Mouse (Mus musculus): Measurements from ENCODE around the gene Sh2d2a. TPM values are rescaled to one million over a fixed set of nuclear protein-coding genes. Genes with fewer than 3 reads are reported as not detected.
A peak's percentile ranks its signal among the peaks of the same experiment; 100 is the strongest.

Sh2d2a gene
- polyA plus RNA-seq, 1 experiment: 2.4 TPM

- WGBS: 64% methylated on average over 5 of the region's 5 CpGs
- no peaks in the 10 kb centered on the region for H3K27me3 ChIP-seq (replicated peaks; ENCODE audit: control insufficient read depth, insufficient read depth, low read length)
Observed at GRCm38 (mm10) chr3:87833482-87833881, 13.1 kb upstream of the Sh2d2a start.

GRCm38 (mm10) chr3:87838622-87839021 is 7.9 kb upstream of the Sh2d2a start:
- Histone ChIP-seq H3K4me3 (ENCODE audit: insufficient read depth, low read depth, low read length) (no peak overlapping the region), H3K27ac (ENCODE audit: insufficient read depth, low read depth, low read length) (no peak overlapping the region), H3K27me3 (replicated peaks; ENCODE audit: control insufficient read depth, insufficient read depth, low read length) (no peaks in the 10 kb centered on the region), H3K36me3 (ENCODE audit: control insufficient read depth, insufficient read depth, low read length) (no peaks in the 10 kb centered on the region), H3K4me1 (ENCODE audit: control insufficient read depth, insufficient read depth, low read length) (no peaks in the 10 kb centered on the region)
- WGBS: 0% methylated on average over 4 of the region's 4 CpGs
- TF ChIP-seq CTCF (conservative IDR thresholded peaks at IDR 0.05; ENCODE audit: insufficient read depth, insufficient read length, low read depth, low read length) (peak; percentile 86), POLR2A (IDR thresholded peaks at IDR 0.05; ENCODE audit: low read depth, low read length) (no peak)
- peak; percentile 78 for DNase-seq

More at GRCm38 (mm10) chr3:87833482-87833881, 13.1 kb upstream of the Sh2d2a start:
- Histone ChIP-seq H3K4me3 (ENCODE audit: insufficient read depth, low read depth, low read length) (no peak overlapping the region), H3K27ac (ENCODE audit: insufficient read depth, low read depth, low read length) (no peak overlapping the region), H3K4me1 (ENCODE audit: control insufficient read depth, insufficient read depth, low read length) (no peaks in the 10 kb centered on the region), H3K36me3 (ENCODE audit: control insufficient read depth, insufficient read depth, low read length) (no peaks in the 10 kb centered on the region)
- TF ChIP-seq POLR2A (IDR thresholded peaks at IDR 0.05; ENCODE audit: low read depth, low read length) (no peak), CTCF (conservative IDR thresholded peaks at IDR 0.05; ENCODE audit: insufficient read depth, insufficient read length, low read depth, low read length) (peak; percentile 41)
- peak; percentile 13 for DNase-seq

DNA sequence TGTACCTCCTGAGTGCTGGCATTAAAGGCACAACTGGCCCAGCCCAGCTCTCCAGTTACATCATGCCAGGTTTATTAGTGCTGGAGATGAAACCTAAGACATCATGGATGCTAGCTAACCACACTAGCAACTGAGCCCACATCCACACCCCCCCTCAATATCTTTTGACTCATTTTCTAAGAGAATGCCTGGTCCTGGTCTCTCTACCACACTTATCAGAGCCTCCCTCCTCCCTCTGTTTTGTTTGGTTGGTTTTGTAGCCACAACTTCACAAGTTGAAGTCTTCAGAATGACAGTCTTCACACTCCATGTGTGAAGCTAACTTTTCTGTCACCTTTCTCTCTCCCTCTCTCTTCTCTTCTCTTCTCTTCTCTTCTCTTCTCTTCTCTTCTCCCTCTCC is 5.7 kb upstream of the Sh2d2a start:
- TF ChIP-seq CTCF (conservative IDR thresholded peaks at IDR 0.05; ENCODE audit: insufficient read depth, insufficient read length, low read depth, low read length) (no peak), POLR2A (IDR thresholded peaks at IDR 0.05; ENCODE audit: low read depth, low read length) (no peak)
- H3K27ac ChIP-seq (ENCODE audit: insufficient read depth, low read depth, low read length): no peak overlapping the region
- H3K4me3 ChIP-seq (ENCODE audit: insufficient read depth, low read depth, low read length): no peak overlapping the region
- DNase-seq: no peak
- no peaks in the 10 kb centered on the region for H3K36me3 ChIP-seq (ENCODE audit: control insufficient read depth, insufficient read depth, low read length)
- H3K4me1 ChIP-seq (ENCODE audit: control insufficient read depth, insufficient read depth, low read length): no peaks in the 10 kb centered on the region
- no peaks in the 10 kb centered on the region for H3K27me3 ChIP-seq (replicated peaks; ENCODE audit: control insufficient read depth, insufficient read depth, low read length)

DNA sequence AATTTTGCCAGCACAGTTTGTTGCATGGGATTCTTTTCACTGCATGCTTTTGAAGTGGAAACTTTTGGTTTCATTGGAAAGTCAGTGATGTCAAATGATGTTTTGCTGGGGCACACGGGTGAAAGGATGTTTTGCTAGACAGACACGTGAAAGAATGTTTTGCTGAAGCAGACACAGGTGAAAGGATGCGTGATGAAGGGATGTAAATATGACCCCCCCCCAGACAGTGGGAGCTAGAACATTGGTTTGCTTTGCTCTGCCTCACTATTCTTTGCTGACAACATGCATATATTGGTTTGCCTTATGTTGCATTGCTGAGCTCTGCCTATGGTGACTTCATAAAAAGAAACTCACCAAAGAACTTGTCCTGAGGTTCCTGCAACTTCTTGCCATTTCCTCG is 1.6 kb upstream of the Sh2d2a start:
- Histone ChIP-seq H3K4me3 (ENCODE audit: insufficient read depth, low read depth, low read length) (no peak overlapping the region), H3K27me3 (replicated peaks; ENCODE audit: control insufficient read depth, insufficient read depth, low read length) (no peaks in the 10 kb centered on the region), H3K36me3 (ENCODE audit: control insufficient read depth, insufficient read depth, low read length) (no peaks in the 10 kb centered on the region), H3K27ac (ENCODE audit: insufficient read depth, low read depth, low read length) (no peak overlapping the region), H3K4me1 (ENCODE audit: control insufficient read depth, insufficient read depth, low read length) (no peaks in the 10 kb centered on the region)
- 78% methylated on average over 4 of the region's 4 CpGs for WGBS
- DNase-seq: no peak
- TF ChIP-seq POLR2A (IDR thresholded peaks at IDR 0.05; ENCODE audit: low read depth, low read length): no peak

- WGBS: 72% methylated on average over 4 of the region's 4 CpGs
- no peak overlapping the region for H3K27ac ChIP-seq (ENCODE audit: insufficient read depth, low read depth, low read length)
- TF ChIP-seq POLR2A (IDR thresholded peaks at IDR 0.05; ENCODE audit: low read depth, low read length) (no peak), CTCF (conservative IDR thresholded peaks at IDR 0.05; ENCODE audit: insufficient read depth, insufficient read length, low read depth, low read length) (no peak)
Observed at GRCm38 (mm10) chr3:87846186-87846585, 369 bp upstream of the Sh2d2a start.

GRCm38 (mm10) chr3:87847680-87848079 is 1.1 kb downstream of the Sh2d2a start:
- no peak for DNase-seq
- no peaks in the 10 kb centered on the region for H3K27me3 ChIP-seq (replicated peaks; ENCODE audit: control insufficient read depth, insufficient read depth, low read length)
- no peaks in the 10 kb centered on the region for H3K4me1 ChIP-seq (ENCODE audit: control insufficient read depth, insufficient read depth, low read length)
- TF ChIP-seq POLR2A (IDR thresholded peaks at IDR 0.05; ENCODE audit: low read depth, low read length) (no peak), CTCF (conservative IDR thresholded peaks at IDR 0.05; ENCODE audit: insufficient read depth, insufficient read length, low read depth, low read length) (no peak)
- 67% methylated on average over 5 of the region's 5 CpGs for WGBS
- no peak overlapping the region for H3K4me3 ChIP-seq (ENCODE audit: insufficient read depth, low read depth, low read length)
- no peak overlapping the region for H3K27ac ChIP-seq (ENCODE audit: insufficient read depth, low read depth, low read length)
- H3K36me3 ChIP-seq (ENCODE audit: control insufficient read depth, insufficient read depth, low read length): no peaks in the 10 kb centered on the region

More at GRCm38 (mm10) chr3:87846186-87846585, 369 bp upstream of the Sh2d2a start:
- no peaks in the 10 kb centered on the region for H3K4me1 ChIP-seq (ENCODE audit: control insufficient read depth, insufficient read depth, low read length)
- no peak for DNase-seq
- no peaks in the 10 kb centered on the region for H3K27me3 ChIP-seq (replicated peaks; ENCODE audit: control insufficient read depth, insufficient read depth, low read length)
- no peaks in the 10 kb centered on the region for H3K36me3 ChIP-seq (ENCODE audit: control insufficient read depth, insufficient read depth, low read length)
- no peak overlapping the region for H3K4me3 ChIP-seq (ENCODE audit: insufficient read depth, low read depth, low read length)

GRCm38 (mm10) chr3:87849117-87849516 is 2.6 kb downstream of the Sh2d2a start:
- no peak for DNase-seq
- no peak overlapping the region for H3K27ac ChIP-seq (ENCODE audit: insufficient read depth, low read depth, low read length)
- 78% methylated on average over 14 of the region's 14 CpGs for WGBS
- H3K4me3 ChIP-seq (ENCODE audit: insufficient read depth, low read depth, low read length): no peak overlapping the region
- no peaks in the 10 kb centered on the region for H3K36me3 ChIP-seq (ENCODE audit: control insufficient read depth, insufficient read depth, low read length)
- H3K27me3 ChIP-seq (replicated peaks; ENCODE audit: control insufficient read depth, insufficient read depth, low read length): no peaks in the 10 kb centered on the region
- TF ChIP-seq CTCF (conservative IDR thresholded peaks at IDR 0.05; ENCODE audit: insufficient read depth, insufficient read length, low read depth, low read length): no peak
- no peak for TF ChIP-seq POLR2A (IDR thresholded peaks at IDR 0.05; ENCODE audit: low read depth, low read length)
- H3K4me1 ChIP-seq (ENCODE audit: control insufficient read depth, insufficient read depth, low read length): no peaks in the 10 kb centered on the region

Data from kidney, adult 2 months (tissue).